Mouse (Mus musculus): ENCODE measurements around the gene Bricd5.

Bricd5 gene

DNA sequence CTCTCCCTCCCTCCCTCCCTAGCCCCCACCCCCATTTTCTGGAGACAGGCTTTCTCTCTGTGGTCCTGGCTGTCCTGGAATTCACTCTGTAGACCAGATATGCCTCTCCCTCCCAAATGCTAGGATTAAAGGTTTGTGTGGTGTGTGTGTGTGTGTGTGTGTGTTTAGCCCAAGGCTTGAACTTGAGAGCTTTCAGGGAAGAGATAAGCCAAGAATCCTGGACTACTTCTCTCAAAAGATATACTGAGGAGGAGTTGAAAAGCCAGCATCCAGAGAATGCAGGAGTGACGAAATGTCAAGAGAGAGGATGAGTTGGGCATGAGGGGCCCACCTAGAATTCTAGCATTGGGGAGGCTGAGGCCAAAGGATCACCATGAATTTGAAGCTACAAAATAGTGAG lies 10.8 kb upstream of the Bricd5 start:
- DNase-seq = no peak

GRCm38 (mm10) chr17:24463374-24464133 lies 10.1 kb upstream of the Bricd5 start:
- DNase-seq = no peak

DNA sequence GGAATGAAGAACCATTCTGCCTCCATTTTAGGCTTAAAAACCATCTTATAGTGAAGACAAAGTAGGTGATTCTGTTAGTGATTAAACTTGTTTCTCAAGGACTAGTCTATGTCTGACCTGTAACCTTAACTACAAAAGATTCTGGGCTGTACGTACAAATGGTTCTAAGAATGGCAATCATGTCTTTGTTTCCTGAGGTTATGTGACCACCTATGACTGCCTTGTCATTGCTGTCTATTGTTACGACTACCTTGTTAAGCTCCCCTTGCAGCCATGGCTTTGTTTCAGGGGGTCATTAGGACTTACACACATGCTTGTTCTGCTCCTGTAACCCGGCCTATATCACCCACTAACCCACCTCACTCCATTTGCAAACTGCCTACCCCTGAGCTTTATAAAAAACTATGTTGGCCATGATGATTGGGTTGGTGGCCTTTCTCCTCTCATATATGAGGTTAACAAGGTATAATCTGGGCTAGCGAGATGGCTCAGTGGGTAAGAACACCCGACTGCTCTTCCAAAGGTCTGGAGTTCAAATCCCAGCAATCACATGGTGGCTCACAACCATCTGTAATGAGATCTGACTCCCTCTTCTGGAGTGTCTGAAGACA lies 4.9 kb upstream of the Bricd5 start:
- DNase-seq = no peak

DNA sequence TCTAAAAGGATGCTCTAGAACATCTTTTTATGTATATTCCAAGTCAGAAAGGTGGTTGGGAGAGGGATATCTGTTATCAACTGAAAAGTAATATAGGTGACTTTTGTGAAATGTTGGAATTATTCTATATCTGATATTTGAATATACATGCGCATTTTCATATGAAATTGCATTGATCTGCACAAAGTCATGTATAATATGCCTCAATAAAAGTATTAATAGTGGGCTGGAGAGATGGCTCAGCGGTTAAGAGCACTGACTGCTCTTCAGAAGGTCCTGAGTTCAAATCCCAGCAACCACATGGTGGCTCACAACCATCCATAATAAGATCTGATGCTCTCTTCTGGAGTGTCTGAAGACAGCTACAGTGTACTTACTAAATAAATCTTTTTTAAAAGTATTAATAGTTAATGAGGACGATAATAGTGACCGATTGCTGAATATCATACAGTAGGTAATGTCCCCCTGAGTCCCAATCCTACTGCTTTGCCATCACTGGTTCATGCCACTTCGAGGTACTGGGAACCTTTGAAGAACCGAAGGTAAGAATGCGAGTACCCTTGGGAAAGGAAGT lies 4.3 kb upstream of the Bricd5 start:
- DNase-seq = no peak

GRCm38 (mm10) chr17:24469910-24470602 lies 3.6 kb upstream of the Bricd5 start, which contains the start of the genes E4f1 and Pgp:
E4f1 (minus strand) TSS chr17:24470313.
Pgp (plus strand) TSS chr17:24470392.
- peak; percentile 100 for DNase-seq

- peak in 1 of 2 experiments; percentile 58 for DNase-seq
These were observed 2.8 kb upstream of the Bricd5 start for GRCm38 (mm10) chr17:24470701-24471527.

DNA sequence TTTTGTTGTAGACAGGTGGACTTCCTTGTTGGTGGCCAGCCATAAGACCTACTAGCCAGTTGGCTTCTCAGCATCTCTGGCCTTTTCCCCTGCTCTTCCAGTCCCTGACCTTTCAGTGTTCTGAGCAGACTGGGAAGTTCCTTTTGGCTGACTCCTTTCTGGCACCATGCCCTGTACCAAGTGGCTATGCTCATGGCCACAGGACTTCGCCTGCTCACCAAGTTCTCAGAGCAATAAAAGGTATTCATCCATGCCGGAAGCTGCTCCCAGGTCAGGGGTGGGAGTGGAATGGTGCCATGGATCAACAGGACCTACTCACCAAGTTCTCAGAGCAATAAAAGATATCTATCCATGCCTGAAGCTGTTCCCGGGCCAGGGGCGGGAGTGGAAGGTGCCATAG lies 1.2 kb upstream of the Bricd5 start:
- DNase-seq = peak; percentile 77 to 81

DNA sequence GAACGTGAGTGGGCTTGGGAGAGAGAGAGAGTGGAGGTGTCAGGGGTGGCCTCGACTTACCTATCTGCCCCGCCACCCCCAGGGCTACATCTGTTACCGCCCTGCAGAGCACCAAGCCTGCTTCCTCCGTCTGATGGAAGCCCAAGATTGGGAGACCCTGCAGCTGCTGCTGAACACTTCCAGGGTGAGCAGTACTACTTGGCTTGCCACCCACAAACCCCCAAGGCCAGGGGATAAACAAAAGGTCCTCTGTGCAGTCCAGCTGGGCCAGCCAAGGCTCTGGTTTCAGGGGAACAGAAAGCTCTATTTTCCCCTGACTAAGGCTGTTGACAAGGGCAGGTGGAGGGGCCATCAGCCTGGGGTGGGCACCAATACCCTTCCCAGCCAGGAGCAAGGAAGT lies 873 bp downstream of the Bricd5 start:
- peak in 1 of 2 experiments; percentile 52 for DNase-seq

GRCm38 (mm10) chr17:24475586-24475985 lies 1.9 kb downstream of the Bricd5 start:
- no peak for DNase-seq

- no peak for DNase-seq
These were observed 2.5 kb downstream of the Bricd5 start for GRCm38 (mm10) chr17:24476022-24476776.

DNA sequence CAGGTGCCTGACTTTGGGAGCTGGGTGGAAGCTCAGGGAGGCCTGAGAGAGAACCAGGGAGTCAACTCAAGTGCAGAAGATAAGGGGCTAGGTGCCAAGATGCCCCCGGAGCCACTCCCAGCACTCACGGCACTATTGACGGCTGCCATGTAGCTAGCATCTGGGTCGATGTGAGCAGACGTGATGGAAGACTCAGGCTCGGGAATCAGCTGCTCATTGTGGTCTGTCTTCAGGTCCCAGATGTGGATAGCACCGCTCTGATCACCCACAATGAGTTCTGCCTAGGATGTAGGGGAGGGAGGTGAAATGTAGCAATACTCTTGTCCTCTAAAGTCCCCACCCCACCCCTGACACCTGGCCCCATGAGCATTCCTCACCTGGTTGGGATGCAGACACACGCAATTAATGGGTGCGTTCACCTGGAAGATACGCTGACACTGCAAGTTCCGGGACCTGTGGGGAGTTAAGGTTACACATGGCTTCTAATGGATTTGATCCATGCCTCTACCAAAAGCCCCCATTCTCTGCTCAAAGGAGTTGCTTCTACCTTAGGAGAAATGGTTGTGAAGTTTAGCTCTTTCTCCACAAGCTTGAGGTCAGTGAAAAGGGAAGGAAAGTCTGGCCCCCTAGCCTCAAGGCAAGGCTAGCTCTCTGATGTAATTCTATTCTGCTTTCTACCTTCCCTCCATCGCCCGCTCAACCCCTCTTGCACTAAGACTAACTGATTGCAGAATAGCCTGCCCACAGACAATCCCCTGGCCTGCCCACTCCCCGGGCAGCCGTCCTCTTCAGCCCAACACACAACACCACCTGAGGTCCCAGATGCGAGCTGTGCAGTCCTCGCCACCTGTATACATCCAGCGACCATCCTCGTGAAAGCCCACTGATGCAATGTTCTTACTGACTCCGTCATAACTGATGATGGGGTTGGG lies 3.6 kb downstream of the Bricd5 start:
- DNase-seq = no peak

DNA sequence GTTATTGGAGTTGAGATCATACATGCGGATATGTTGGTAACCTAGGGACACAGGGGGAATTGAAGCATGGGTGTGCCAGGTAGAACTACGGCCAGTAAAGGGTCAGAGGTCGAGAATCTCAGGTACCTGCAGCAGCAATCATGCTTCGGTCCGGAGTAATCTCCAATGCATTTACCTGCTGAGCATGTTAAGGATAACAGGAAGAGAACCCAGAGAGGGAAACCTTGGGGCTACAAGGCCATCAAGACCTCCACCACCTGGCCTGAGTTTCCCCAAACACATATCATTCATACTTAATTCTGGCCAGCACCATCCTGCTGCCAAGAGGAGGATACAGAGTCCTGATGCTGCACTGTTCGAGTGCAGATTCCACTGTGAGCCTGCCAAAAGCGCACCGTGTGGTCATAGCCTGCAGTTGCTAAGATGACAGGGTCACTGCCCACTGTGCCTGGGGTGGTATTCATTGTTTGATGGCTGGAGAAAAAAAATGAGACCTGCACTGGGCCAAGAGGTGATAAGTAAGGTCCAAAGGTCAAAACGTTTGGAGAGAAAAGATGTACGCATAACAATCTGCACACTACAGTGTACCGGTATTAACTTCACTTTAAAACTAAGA lies 4.4 kb downstream of the Bricd5 start:
- peak; percentile 63 to 64 for DNase-seq

DNA sequence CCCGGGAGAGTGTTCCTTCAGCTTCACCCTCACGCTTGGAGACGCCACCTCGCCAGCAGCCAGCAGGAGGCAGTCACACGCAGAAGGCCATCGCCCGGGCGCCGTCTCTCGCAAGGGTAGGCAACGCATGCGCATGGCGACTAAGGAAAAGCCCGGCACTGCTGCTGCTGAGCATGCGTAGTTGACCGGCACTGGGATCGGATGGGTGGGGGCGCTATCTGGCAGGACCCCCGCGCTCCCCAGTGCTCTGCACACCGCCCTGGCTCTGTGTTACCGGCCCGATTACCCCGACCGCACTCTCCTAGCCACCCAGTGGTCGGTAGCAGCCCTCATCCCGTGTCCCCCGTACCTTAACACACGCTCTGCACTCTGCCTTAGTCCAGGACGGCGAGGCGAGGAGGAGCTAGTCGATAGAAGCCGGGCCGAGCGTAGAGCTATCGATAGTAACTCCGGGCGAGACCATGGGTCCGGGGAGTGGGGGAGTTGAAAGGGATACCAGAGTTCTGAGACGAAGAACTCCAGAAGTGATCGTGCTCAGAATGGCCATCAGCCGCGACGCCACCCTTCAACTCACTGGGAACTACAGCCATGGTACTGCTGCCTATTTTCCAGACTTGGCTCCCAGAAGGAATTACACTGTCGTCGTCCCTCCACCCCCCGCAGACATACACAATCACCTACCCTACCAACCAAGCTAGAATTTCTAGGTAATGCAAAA lies 5.1 kb downstream of the Bricd5 start, which contains the start of gene Mlst8:
Gene Mlst8, minus strand, starts transcription at position 416 of the 718 bp plus-strand sequence.
- peak; percentile 99 for DNase-seq

DNA sequence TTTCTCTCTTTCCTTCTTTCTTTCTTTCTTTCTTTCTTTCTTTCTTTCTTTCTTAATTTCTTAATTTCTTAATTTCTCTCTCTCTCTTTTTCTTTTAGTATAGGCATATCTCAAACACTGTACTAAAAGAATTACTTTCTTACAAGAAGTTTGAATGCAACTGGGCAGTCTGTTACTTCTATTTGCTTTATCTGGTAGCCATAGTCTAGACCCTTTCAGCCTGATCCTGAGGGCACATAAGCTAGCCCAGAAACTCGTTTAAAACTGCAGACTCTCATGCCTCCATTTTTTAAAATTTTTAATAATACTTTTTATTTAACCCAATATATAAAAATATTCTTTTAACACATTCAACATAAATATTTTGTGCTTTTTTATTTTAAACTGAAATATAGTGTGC lies 5.7 kb downstream of the Bricd5 start:
- no peak for DNase-seq

- peak in 1 of 2 experiments; percentile 46 for DNase-seq
These were observed 6.6 kb downstream of the Bricd5 start for GRCm38 (mm10) chr17:24480201-24480826.

DNA sequence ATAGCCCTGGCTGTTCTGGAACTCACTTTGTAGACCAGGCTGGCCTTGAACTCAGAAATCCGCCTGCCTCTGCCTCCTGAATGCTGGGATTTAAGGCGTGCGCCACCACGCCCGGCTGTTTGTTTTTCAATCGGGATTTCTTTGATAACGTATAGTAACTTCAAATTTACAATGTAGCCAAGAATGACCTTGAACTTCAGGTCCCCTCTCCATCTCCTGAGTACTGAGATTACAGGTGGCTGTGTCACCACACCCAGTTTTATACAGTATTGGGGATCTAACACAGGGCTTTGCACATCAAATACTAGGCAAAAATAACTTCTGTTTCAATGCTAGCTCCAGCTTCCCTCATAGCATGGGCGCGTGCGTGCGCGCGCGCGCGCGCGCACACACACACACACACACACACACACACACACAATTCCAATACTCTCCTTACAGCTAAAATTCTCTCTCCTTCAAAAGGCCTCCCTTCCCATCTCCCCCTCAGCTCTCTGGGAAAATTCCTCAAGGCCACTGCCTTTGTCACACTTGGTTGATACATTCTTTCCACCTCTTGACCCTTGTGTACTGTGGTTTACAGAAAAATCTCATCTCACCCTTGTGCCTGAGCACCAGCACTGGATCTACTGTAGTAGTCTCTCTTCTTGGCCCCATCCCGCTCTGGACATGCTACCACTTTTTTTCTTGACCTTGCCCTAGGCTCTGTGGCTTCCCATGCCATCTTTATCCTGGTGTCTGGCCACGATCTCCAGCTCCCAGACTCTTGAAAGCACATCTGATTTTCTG lies 7.5 kb downstream of the Bricd5 start:
- DNase-seq = no peak

DNA sequence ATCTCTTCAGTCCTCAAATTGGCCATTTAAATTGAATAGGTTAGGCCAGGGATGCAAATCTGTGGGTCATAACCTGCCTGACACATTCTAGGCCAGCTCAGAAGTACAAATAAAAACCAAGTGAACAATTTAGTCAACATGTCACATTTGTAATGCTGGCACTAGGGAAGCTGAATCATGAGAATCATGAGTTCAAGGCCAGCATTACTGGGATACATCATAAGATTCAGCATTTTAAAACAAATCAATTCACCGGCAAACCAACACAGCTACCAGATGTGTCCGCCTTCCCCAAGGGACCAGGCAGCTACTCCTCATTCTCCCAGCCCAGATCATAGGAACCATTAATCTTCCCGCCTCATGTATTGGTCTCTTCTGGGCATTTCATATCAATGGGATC lies 9.8 kb downstream of the Bricd5 start:
- no peak for DNase-seq
